Mouse (Mus musculus): ENCODE measurements around the gene Cyren. TPM values are rescaled to one million over a fixed set of nuclear protein-coding genes. Genes with fewer than 3 reads are reported as not detected.

Gene Cyren
- polyA plus RNA-seq (2017; shearing (Covaris generic)): 10.4 TPM

DNA sequence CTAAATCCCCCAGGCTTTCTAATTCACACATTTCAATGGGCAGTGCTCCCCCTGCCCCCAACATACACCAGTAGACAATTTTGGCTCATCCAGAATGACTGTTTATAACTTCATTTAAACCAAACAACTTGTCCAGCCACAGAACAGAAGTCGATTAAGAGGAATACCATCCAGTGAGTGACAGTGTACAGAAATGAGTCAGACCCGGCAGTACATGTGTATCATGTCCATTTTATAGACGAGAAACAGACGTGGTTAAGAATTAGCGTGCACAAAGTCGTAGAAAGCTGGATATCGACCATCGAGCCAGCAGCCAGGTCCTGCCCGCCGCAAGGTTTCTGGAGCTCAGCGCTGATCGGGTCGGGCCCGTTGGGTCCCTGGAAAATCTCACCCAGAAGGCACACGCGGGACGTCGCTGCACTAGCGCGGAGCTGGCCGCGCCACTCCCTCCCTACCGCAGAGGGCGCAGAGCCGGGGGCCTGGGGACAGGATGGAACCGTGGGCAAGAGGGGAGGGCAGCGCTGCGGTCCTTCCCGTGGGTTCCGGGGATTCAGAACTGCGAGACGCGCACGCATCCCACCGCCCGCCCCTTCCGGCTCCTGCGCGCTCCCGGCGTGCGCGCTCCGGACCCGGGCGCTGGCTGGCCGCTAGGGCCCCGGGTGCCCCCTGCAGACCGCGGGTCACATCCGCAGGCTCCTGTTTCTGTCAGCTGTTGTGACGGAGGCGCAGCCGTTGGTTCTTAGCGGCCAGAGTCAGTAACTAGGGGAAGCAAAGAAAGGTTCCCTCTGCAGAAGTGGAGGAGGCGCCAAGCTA is at the start of gene Cyren:
Cyren (minus strand) TSS at position 552 of the 813 bp plus-strand sequence.

DNA sequence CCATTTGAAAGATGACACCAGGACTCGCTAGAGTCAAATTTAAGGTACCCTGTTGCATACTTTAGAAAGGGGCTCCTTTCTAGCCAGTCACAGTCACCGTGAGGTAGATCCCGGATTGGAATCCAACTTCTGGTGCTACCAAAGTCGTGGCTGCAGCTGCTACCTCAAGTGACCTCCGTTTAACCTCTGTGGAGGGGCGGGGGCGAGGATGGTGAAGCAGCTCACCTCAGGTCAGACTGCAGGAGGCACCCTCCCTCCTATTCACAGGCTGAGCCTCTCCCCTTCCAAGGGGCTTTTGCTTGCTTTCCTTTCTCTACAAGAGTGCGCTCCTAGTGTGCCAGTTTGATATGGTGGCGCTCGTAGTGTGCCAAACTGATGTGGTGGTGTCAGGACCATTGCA is 42.1 kb upstream of the Cyren start, which contains the start of gene Stra8:
Stra8 (plus strand) TSS at position 208 of the 400 bp plus-strand sequence.

DNA sequence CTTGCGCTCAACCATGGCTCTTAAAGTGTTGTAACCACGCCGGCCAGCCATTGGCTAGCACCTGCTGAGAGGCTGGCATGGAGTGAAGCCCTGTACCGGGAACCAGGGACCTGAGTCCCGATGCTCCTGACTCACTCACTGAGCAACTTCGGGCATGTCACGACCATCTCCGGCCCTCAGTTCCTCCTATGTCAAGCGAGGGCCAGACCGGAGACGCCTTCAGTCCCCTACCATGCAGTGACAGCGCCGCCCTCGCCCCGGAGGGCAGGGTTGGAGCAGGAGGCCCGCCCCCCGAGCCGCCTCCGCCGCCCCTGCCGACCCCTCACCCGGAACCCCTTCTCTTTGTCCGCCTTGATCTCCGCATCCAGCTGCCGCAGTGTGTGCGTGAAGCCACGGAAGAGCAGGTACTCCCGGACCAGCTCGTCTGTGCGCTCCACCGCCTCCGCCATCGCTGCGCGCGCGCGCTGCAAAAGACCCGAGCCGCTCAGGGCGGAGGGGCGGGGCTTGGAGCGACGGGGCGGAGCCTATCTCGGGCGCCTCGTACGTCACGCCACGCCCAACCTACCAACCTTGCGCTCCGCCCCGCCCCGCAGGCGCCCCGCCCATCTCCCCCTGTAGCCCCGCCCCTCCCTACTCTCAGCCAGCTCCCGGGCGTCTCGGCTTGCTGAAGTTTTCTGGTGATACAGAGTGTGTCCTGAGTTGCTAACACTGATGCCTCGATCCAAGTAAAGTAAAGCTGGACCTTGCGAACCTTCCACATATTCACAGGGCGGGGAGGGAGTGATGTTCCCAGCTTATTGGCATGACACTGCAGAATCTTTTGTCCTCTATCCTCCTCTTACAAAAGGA is 32.7 kb upstream of the Cyren start, which contains the start of gene Wdr91:
Wdr91 (minus strand) TSS at position 506 of the 849 bp plus-strand sequence.

DNA sequence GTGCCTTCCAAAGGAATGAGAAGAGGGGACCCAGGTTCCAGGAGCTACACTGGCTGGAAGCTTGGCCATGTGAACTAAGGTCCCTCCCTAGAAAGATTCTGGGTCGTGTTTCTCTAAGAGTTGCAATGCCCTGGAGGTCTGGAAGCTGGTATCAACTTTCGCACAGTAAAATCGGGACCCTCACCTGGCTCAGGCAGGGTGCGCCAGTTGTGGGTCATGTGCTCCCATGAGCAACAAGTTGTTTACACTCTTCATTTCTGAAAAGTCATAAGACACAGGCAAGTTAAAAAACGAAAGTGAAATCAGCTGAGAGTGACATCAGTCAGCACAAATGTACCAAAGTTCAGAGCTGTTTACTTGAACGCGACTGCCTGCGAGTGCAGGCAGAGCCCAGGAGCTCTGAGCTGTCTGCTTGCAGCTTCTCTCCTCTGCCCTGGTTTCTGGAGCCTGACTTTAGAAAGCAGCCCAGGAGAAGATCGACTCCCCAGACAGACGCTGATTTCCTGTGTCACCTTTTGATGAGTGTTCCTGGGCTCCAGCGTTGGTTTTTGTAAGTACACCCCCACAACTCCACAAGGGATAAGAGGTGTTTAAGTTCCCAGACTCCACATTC is 15.0 kb downstream of the Cyren start, which contains the start of gene Tmem140:
Tmem140 (plus strand) TSS at position 356 of the 613 bp plus-strand sequence.

Other genes starting within 250 kb of the Cyren start
- 1.2 TPM for gene Agbl3, start 97.6 kb downstream of the Cyren start, polyA plus RNA-seq (2017; shearing (Covaris generic))
- gene Tmem140, start 14.9 kb downstream of the Cyren start, polyA plus RNA-seq (2017; shearing (Covaris generic)): 28.0 TPM
- gene Wdr91, start 32.8 kb upstream of the Cyren start, polyA plus RNA-seq (2017; shearing (Covaris generic)): 26.6 TPM
- gene Stra8, start 42.1 kb upstream of the Cyren start, polyA plus RNA-seq (2017; shearing (Covaris generic)): not detected
- gene Slc23a4, start 110.3 kb upstream of the Cyren start, polyA plus RNA-seq (2017; shearing (Covaris generic)): 0.93 TPM